Mouse (Mus musculus) lung, postnatal 0 days (tissue): ENCODE data around the gene Clec16a.

Experiments used
- CTCF ChIP-seq: IDR thresholded peaks from 2 replicates; pipeline ENCODE4 v1.5.1; 2016; ENCODE audit warnings: antibody characterized with exemption, mild to moderate bottlenecking
- EP300 ChIP-seq: IDR thresholded peaks from 2 replicates; pipeline ENCODE4 v1.6.1; 2016; ENCODE audit warnings: antibody characterized with exemption, mild to moderate bottlenecking, control low read depth

- TF ChIP-seq CTCF: no peak
- no peak for TF ChIP-seq EP300
These were observed 99.6 kb downstream of the Clec16a start for GRCm38 (mm10) chr16:10644731-10645130.
